Mouse (Mus musculus) CD8-positive naive resting alpha-beta T cell, adult 2 months (primary cell): ENCODE measurements around the gene Dnajb7.

Experiments
- DNase-seq, 2 experiments: peaks; one replicate each; pipeline ENCODE4 v3.0.0; 2022; ENCODE audit warnings: low read depth in 2 of 2, low spot score in 2 of 2

The Dnajb7 gene

DNA sequence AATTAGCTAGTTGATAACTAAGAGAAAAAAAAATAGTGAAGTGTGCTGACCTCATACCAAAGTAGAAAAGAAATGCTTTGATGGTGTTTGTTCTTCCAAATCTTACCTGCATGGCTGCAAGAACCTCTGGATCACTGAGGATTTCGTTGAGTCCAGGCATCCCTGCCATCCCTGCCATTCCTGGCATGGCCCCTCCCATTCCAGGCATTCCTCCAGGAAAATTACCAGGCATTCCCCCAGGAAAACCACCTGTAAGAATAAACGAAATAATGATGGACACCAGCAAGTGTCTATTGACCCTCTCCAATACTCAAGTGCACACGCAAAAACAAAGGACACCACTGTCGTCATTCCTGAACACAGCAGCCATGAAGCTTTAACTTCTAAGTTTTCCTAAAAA, 41.9 kb downstream of the Dnajb7 start:
- no peak for DNase-seq

DNA sequence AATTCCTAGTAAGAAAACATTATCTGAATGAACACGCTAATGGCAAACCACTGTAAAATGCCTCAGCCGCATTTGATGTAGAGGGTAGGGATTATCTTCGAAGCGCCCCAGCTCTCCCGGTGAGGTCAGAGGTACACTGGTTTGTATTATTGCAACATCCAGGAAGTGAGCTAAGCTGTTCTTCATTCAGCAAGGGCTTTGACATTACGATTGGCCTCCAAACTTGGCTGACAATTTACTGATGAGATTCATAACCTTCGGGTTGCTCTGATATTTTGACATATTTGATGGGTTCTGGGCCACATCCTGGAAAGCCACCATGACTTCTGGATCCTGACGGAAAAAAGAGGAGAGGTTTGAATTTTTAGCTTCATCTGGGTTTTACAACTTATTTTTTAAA, 42.9 kb downstream of the Dnajb7 start:
- no peak for DNase-seq

DNA sequence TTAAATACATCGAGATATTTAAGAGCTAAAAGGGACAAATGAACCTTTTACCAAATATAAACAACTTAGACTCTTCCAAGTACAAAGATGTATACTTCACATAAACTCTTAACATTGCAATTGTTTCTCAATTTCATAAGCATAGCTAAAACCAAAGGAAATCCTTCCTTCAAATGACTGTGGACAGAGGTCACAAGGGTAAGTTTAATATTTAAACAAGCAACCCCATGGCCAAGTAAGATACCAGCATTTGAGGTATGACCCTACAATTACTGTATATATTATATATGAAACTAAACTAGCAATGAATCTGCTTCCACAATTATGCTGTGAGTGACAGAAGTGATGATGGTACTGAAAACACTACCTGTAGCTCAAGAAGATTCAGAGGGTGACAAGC, 43.8 kb downstream of the Dnajb7 start:
- no peak for DNase-seq

DNA sequence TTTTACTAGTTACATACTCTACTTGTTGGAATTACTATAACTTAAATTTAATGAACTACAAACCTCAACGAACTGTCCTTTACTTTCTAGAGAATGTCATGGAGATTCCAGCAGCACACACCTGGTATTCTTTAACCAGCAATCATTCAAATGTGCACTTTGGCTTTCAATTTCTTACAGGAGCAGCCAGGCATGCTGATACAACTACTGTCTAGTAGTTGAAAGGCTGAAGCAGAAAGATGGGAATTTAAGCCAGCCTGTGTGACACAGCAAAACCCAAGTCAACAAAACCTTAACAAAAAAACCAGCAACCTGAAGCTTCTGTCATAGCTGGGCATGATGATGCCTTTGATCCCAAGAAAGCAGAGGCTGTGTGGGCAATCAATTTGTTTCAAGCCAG, 45.6 kb downstream of the Dnajb7 start:
- DNase-seq = no peak

GRCm38 (mm10) chr15:81361417-81362015, 46.6 kb downstream of the Dnajb7 start:
- DNase-seq = no peak

GRCm38 (mm10) chr15:81361022-81361404, 47.1 kb downstream of the Dnajb7 start:
- no peak for DNase-seq

- DNase-seq = peak; percentile 88 to 93
Measured at GRCm38 (mm10) chr15:81360345-81361021, 47.6 kb downstream of the Dnajb7 start, which contains the start of gene Slc25a17. Slc25a17 (minus strand) TSS chr15:81360812.

DNA sequence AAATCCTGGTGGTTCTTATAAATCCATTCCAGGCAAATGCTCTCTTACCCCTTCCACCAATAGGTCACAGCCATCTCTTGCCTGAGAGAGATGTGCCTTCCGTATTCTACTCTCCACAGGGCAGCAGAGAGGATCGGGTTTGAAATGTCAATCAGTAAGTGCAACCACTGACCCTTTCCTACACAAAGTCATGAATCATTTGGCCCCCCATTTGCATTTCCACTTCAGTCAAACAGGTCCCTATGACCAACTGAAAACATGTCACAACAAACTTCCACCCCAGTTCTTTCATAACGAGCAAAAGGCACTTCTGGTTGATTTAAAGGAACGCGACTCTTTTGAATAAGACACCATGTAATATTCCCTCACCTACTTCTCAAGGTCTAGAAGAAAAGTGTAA, 48.7 kb downstream of the Dnajb7 start:
- no peak for DNase-seq

DNA sequence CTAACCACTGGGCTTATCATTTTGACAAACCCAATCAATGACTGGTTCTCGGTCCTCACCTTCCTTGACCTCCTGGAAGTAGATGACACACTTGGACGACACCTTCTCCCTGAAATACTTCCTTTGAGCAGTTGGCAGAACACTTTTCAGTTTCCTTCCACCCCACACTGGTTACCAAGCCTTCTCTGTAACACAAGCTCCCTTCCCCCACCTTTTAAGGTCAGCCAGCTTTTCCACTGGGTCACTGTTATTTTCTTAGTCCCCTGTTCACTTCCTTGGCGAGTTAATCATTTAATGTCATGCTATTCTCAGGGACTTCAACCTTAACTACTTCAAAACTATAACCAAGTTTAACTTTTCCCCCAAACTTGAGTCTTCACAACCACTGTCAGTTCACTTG, 49.2 kb downstream of the Dnajb7 start:
- DNase-seq = no peak

DNA sequence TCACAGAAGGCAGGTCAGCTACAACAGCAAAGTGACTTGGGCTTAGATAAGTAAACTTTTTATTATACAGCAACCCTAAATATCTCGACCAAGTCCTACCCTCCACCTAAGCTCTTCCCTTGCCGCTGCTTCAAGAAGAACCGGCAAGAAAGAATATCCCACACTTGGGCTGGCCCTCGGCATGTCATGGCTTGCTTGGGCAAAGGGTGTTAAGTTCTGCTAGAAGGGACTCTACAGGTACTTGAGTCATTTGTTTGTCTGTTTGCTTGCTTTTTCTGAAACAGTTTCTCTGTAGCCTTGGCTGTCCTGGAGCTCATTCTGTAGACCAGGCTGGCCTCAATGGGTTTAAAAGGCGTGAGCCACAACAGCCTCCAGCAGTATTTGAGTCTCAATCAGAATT, 51.2 kb downstream of the Dnajb7 start:
- DNase-seq = no peak
